Mouse (Mus musculus): ENCODE measurements around the gene Zyg11a. TPM values are rescaled to one million over a fixed set of nuclear protein-coding genes. Genes with fewer than 3 reads are reported as not detected.

Gene Zyg11a
- polyA plus RNA-seq, 1 experiment from 2014 or later, result 0.07 TPM

Other genes with a start within 250 kb of the Zyg11a start
- not detected in 2 replicates for gene Slc1a7, start 249.7 kb downstream of the Zyg11a start, polyA plus RNA-seq (2016; fragmentation: Nextera tagmentation; extraction: Ambion mirVana)
- gene Podn, start 121.6 kb downstream of the Zyg11a start, polyA plus RNA-seq (2016; fragmentation: Nextera tagmentation; extraction: Ambion mirVana), result 0.34 TPM in 1 of 2 replicates, not detected in the other
- 186 and 213 TPM in 2 replicates for gene Scp2, start 73.0 kb downstream of the Zyg11a start, polyA plus RNA-seq (2016; fragmentation: Nextera tagmentation; extraction: Ambion mirVana)
- 15.9 and 18.6 TPM in 2 replicates for gene Echdc2, start 52.6 kb downstream of the Zyg11a start, polyA plus RNA-seq (2016; fragmentation: Nextera tagmentation; extraction: Ambion mirVana)
- 13.0 and 17.0 TPM in 2 replicates for gene Zyg11b, start 83.0 kb upstream of the Zyg11a start, polyA plus RNA-seq (2016; fragmentation: Nextera tagmentation; extraction: Ambion mirVana)
- 65.2 and 68.6 TPM in 2 replicates for gene Coa7, start 110.1 kb upstream of the Zyg11a start, polyA plus RNA-seq (2016; fragmentation: Nextera tagmentation; extraction: Ambion mirVana)
- gene Shisal2a, start 165.3 kb upstream of the Zyg11a start, polyA plus RNA-seq (2016; fragmentation: Nextera tagmentation; extraction: Ambion mirVana), result 1.1 and 2.4 TPM in 2 replicates
- 45.9 and 56.0 TPM in 2 replicates for gene Gpx7, start 188.9 kb upstream of the Zyg11a start, polyA plus RNA-seq (2016; fragmentation: Nextera tagmentation; extraction: Ambion mirVana)
- gene Tut4, start 241.4 kb upstream of the Zyg11a start, polyA plus RNA-seq (2016; fragmentation: Nextera tagmentation; extraction: Ambion mirVana), result 62.4 and 81.0 TPM in 2 replicates